Mouse (Mus musculus): ENCODE data around the gene Sh3pxd2b. TPM values are rescaled to one million over a fixed set of nuclear protein-coding genes. Genes with fewer than 3 reads are reported as not detected.

Sh3pxd2b gene
- total and polyA plus RNA-seq, 2 experiments from 2014 or later = 3.3 to 12.4 TPM

- no peaks in the 10 kb centered on the region for H3K9me3 ChIP-seq (replicated peaks; ENCODE audit: control insufficient read depth, low read length)
- no peak overlapping the region for H3K9ac ChIP-seq (replicated peaks; ENCODE audit: low read depth, low read length)
- ATAC-seq (ENCODE audit: insufficient read depth, low read depth) = no peak
- peaks cover 14% of the 10 kb centered on the region; the same call in 1 of the 2 replicates for H3K4me1 ChIP-seq (ENCODE audit: control insufficient read depth, insufficient read depth)
- no peaks in the 10 kb centered on the region; the same call in 1 of the 2 replicates for H3K36me3 ChIP-seq (replicated peaks; ENCODE audit: control insufficient read depth, insufficient read depth, low read length)
- 27% methylated on average over 6 of the region's 6 CpGs for WGBS
- H3K4me2 ChIP-seq (ENCODE audit: low read depth, low read length) = no peak overlapping the region
- DNase-seq (ENCODE audit: low spot score) = no peak
- no peak overlapping the region; the same call in 1 of the 2 replicates for H3K27ac ChIP-seq (ENCODE audit: low read depth)
- H3K4me3 ChIP-seq (ENCODE audit: low read depth, low read length) = no peak overlapping the region
- no peak for TF ChIP-seq EP300 (IDR thresholded peaks at IDR 0.05; ENCODE audit: low read depth)
- no peak for TF ChIP-seq CTCF (IDR thresholded peaks at IDR 0.05; ENCODE audit: low read depth)
- H3K27me3 ChIP-seq (ENCODE audit: control insufficient read depth, insufficient read depth, low read length) = no peaks in the 10 kb centered on the region
Measured at GRCm38 (mm10) chr11:32352946-32353345, 5.3 kb downstream of the Sh3pxd2b start.

GRCm38 (mm10) chr11:32355377-32355776, 7.8 kb downstream of the Sh3pxd2b start:
- no peak overlapping the region for H3K27ac ChIP-seq (ENCODE audit: low read depth)
- H3K4me1 ChIP-seq (ENCODE audit: control insufficient read depth, insufficient read depth) = peaks cover 9% of the 10 kb centered on the region; the same call in 1 of the 2 replicates
- no peaks in the 10 kb centered on the region for H3K9me3 ChIP-seq (replicated peaks; ENCODE audit: control insufficient read depth, low read length)
- no peak overlapping the region for H3K9ac ChIP-seq (replicated peaks; ENCODE audit: low read depth, low read length)
- no peaks in the 10 kb centered on the region; the same call in 1 of the 2 replicates for H3K36me3 ChIP-seq (replicated peaks; ENCODE audit: control insufficient read depth, insufficient read depth, low read length)
- H3K27me3 ChIP-seq (ENCODE audit: control insufficient read depth, insufficient read depth, low read length) = no peaks in the 10 kb centered on the region
- H3K4me3 ChIP-seq (ENCODE audit: low read depth, low read length) = no peak overlapping the region
- no peak for ATAC-seq (ENCODE audit: insufficient read depth, low read depth)
- no peak for TF ChIP-seq EP300 (IDR thresholded peaks at IDR 0.05; ENCODE audit: low read depth)
- TF ChIP-seq CTCF (IDR thresholded peaks at IDR 0.05; ENCODE audit: low read depth) = no peak
- no peak for DNase-seq (ENCODE audit: low spot score)
- WGBS = 82% methylated on average over 1 of the region's 1 CpGs
- H3K4me2 ChIP-seq (ENCODE audit: low read depth, low read length) = no peak overlapping the region

- peaks cover 9% of the 10 kb centered on the region; the same call in 1 of the 2 replicates for H3K4me1 ChIP-seq (ENCODE audit: control insufficient read depth, insufficient read depth)
- TF ChIP-seq EP300 (IDR thresholded peaks at IDR 0.05; ENCODE audit: low read depth) = no peak
- TF ChIP-seq CTCF (IDR thresholded peaks at IDR 0.05; ENCODE audit: low read depth) = no peak
- no peak overlapping the region for H3K9ac ChIP-seq (replicated peaks; ENCODE audit: low read depth, low read length)
- no peaks in the 10 kb centered on the region for H3K27me3 ChIP-seq (ENCODE audit: control insufficient read depth, insufficient read depth, low read length)
- H3K4me3 ChIP-seq (ENCODE audit: low read depth, low read length) = no peak overlapping the region
- H3K36me3 ChIP-seq (replicated peaks; ENCODE audit: control insufficient read depth, insufficient read depth, low read length) = no peaks in the 10 kb centered on the region; the same call in 1 of the 2 replicates
- H3K4me2 ChIP-seq (ENCODE audit: low read depth, low read length) = no peak overlapping the region
- 44% methylated on average over 9 of the region's 9 CpGs for WGBS
- ATAC-seq (ENCODE audit: insufficient read depth, low read depth) (peak; percentile 26), DNase-seq (ENCODE audit: low spot score) (no peak)
- H3K27ac ChIP-seq (ENCODE audit: low read depth) = no peak overlapping the region; the same call in 1 of the 2 replicates
- H3K9me3 ChIP-seq (replicated peaks; ENCODE audit: control insufficient read depth, low read length) = no peaks in the 10 kb centered on the region
Measured at GRCm38 (mm10) chr11:32357686-32358085, 10.1 kb downstream of the Sh3pxd2b start.

GRCm38 (mm10) chr11:32358399-32358798, 10.8 kb downstream of the Sh3pxd2b start:
- Histone ChIP-seq H3K9me3 (replicated peaks; ENCODE audit: control insufficient read depth, low read length) (no peaks in the 10 kb centered on the region), H3K4me3 (ENCODE audit: low read depth, low read length) (no peak overlapping the region), H3K36me3 (replicated peaks; ENCODE audit: control insufficient read depth, insufficient read depth, low read length) (no peaks in the 10 kb centered on the region; the same call in 1 of the 2 replicates), H3K27me3 (ENCODE audit: control insufficient read depth, insufficient read depth, low read length) (no peaks in the 10 kb centered on the region), H3K9ac (replicated peaks; ENCODE audit: low read depth, low read length) (no peak overlapping the region), H3K27ac (ENCODE audit: low read depth) (no peak overlapping the region), H3K4me1 (ENCODE audit: control insufficient read depth, insufficient read depth) (peaks cover 16% of the 10 kb centered on the region), H3K4me2 (ENCODE audit: low read depth, low read length) (no peak overlapping the region)
- TF ChIP-seq CTCF (IDR thresholded peaks at IDR 0.05; ENCODE audit: low read depth) = no peak
- TF ChIP-seq EP300 (IDR thresholded peaks at IDR 0.05; ENCODE audit: low read depth) = no peak
- 59% methylated on average over 6 of the region's 6 CpGs for WGBS
- ATAC-seq (ENCODE audit: insufficient read depth, low read depth) (0 out of 2 replicates have a peak, but pooled peaks have one; percentile 24), DNase-seq (ENCODE audit: low spot score) (no peak)

- Histone ChIP-seq H3K27ac (ENCODE audit: low read depth) (no peak overlapping the region), H3K4me2 (ENCODE audit: low read depth, low read length) (no peak overlapping the region), H3K27me3 (ENCODE audit: control insufficient read depth, insufficient read depth, low read length) (no peaks in the 10 kb centered on the region), H3K9ac (replicated peaks; ENCODE audit: low read depth, low read length) (no peak overlapping the region), H3K4me1 (ENCODE audit: control insufficient read depth, insufficient read depth) (peaks cover 27% of the 10 kb centered on the region), H3K36me3 (replicated peaks; ENCODE audit: control insufficient read depth, insufficient read depth, low read length) (no peaks in the 10 kb centered on the region), H3K4me3 (ENCODE audit: low read depth, low read length) (no peak overlapping the region), H3K9me3 (replicated peaks; ENCODE audit: control insufficient read depth, low read length) (no peaks in the 10 kb centered on the region)
- DNase-seq (ENCODE audit: low spot score) = no peak
- 79% methylated on average over 4 of the region's 4 CpGs for WGBS
- no peak for ATAC-seq (ENCODE audit: insufficient read depth, low read depth)
- TF ChIP-seq CTCF (IDR thresholded peaks at IDR 0.05; ENCODE audit: low read depth) (no peak), EP300 (IDR thresholded peaks at IDR 0.05; ENCODE audit: low read depth) (no peak)
Measured at GRCm38 (mm10) chr11:32359566-32359965, 11.9 kb downstream of the Sh3pxd2b start.

GRCm38 (mm10) chr11:32361774-32362173, 14.2 kb downstream of the Sh3pxd2b start:
- no peaks in the 10 kb centered on the region for H3K9me3 ChIP-seq (replicated peaks; ENCODE audit: control insufficient read depth, low read length)

More at GRCm38 (mm10) chr11:32361774-32362173, 14.2 kb downstream of the Sh3pxd2b start:
- no peaks in the 10 kb centered on the region for H3K27me3 ChIP-seq (ENCODE audit: control insufficient read depth, insufficient read depth, low read length)
- H3K27ac ChIP-seq (ENCODE audit: low read depth) = no peak overlapping the region
- H3K4me1 ChIP-seq (ENCODE audit: control insufficient read depth, insufficient read depth) = peaks cover 26% of the 10 kb centered on the region; the same call in 1 of the 2 replicates
- no peak for TF ChIP-seq CTCF (IDR thresholded peaks at IDR 0.05; ENCODE audit: low read depth)
- TF ChIP-seq EP300 (IDR thresholded peaks at IDR 0.05; ENCODE audit: low read depth) = no peak
- no peak for ATAC-seq (ENCODE audit: insufficient read depth, low read depth)
- no peak overlapping the region for H3K4me3 ChIP-seq (ENCODE audit: low read depth, low read length)
- DNase-seq (ENCODE audit: low spot score) = no peak
- no peak overlapping the region for H3K9ac ChIP-seq (replicated peaks; ENCODE audit: low read depth, low read length)
- no peak overlapping the region for H3K4me2 ChIP-seq (ENCODE audit: low read depth, low read length)
- H3K36me3 ChIP-seq (replicated peaks; ENCODE audit: control insufficient read depth, insufficient read depth, low read length) = no peaks in the 10 kb centered on the region
- 82% methylated on average over 9 of the region's 9 CpGs for WGBS

Measured in heart, postnatal 0 days (tissue).